Mouse (Mus musculus): ENCODE results near the gene Senp1. TPM values are rescaled to one million over a fixed set of nuclear protein-coding genes. Genes with fewer than 3 reads are reported as not detected.

Senp1 gene
- polyA plus RNA-seq, 1 experiment from 2014 or later = 24.9 TPM

DNA sequence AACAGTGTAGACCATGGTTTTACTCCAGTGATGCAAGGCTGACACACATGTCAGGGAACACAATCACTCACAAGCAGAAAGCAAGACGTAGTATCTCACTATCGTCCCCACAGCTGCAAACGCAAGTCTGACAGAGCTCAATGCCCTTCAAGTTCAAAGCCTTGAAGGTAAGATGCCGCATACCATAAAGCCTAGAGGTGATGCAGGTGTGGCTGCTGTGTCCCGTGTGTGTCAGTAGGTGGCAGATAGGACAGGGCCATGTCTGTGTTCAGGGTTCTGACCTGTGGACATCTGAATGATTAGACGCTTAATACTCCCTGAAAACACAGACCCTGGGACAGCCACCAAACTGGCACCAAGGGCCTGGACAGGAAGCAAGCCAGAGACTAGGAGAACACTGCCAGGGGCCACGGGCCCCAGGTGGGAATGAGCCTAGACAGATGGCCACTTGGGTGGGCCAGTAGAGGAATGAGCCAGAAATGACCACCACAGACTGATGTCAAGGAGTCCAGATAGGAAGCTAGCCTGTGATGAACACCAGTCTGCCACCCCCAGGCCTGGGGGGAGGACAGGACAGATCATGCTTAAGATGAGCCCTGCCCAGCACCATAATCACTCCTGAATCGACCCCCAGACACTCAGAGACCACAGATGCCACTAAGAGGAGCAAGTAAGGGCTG, 23.8 kb downstream of the Senp1 start:
- Histone ChIP-seq H3K9ac (ENCODE audit: low read length) (no peak overlapping the region), H3K4me1 (ENCODE audit: control insufficient read depth, insufficient read depth, low read length) (no peaks in the 10 kb centered on the region), H3K4me2 (ENCODE audit: low read depth, low read length) (no peak overlapping the region), H3K27me3 (ENCODE audit: control insufficient read depth, insufficient read depth, low read length) (no peaks in the 10 kb centered on the region), H3K27ac (ENCODE audit: low read length) (no peak overlapping the region), H3K36me3 (ENCODE audit: control insufficient read depth, insufficient read depth, low read length) (peaks cover 22% of the 10 kb centered on the region), H3K9me3 (replicated peaks; ENCODE audit: control insufficient read depth, low read length) (no peaks in the 10 kb centered on the region), H3K4me3 (replicated peaks; ENCODE audit: low read length) (no peak overlapping the region)
- 88% methylated on average over 8 of the region's 8 CpGs for WGBS
- ATAC-seq (ENCODE audit: insufficient read depth, low FRiP score) = no peak

DNA sequence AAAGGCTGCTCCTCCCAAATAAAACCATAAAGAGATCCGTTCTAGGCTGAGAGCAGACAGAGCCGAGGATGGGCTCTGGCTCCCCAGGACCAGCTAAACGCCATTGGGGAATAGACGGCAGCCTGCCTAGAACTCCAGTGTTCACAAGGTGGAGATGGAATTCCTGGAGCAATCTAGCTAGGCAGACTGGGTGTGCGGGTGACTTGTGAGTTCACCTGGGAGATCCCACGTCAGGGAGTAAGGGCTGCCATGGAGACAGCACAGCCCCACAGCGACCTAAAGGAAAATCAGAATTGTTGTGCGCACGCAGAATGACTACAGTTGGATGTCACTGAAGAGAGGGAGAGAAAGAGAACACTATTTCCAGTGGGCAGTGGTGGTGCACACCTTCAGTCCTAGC, 25.0 kb downstream of the Senp1 start:
- H3K36me3 ChIP-seq (ENCODE audit: control insufficient read depth, insufficient read depth, low read length) = peaks cover 24% of the 10 kb centered on the region
- 91% methylated on average over 9 of the region's 9 CpGs for WGBS
- no peak for ATAC-seq (ENCODE audit: insufficient read depth, low FRiP score)
- no peaks in the 10 kb centered on the region for H3K27me3 ChIP-seq (ENCODE audit: control insufficient read depth, insufficient read depth, low read length)
- no peak overlapping the region for H3K27ac ChIP-seq (ENCODE audit: low read length)
- no peaks in the 10 kb centered on the region for H3K9me3 ChIP-seq (replicated peaks; ENCODE audit: control insufficient read depth, low read length)
- no peaks in the 10 kb centered on the region for H3K4me1 ChIP-seq (ENCODE audit: control insufficient read depth, insufficient read depth, low read length)
- H3K4me2 ChIP-seq (ENCODE audit: low read depth, low read length) = no peak overlapping the region
- H3K9ac ChIP-seq (ENCODE audit: low read length) = no peak overlapping the region
- H3K4me3 ChIP-seq (replicated peaks; ENCODE audit: low read length) = no peak overlapping the region

DNA sequence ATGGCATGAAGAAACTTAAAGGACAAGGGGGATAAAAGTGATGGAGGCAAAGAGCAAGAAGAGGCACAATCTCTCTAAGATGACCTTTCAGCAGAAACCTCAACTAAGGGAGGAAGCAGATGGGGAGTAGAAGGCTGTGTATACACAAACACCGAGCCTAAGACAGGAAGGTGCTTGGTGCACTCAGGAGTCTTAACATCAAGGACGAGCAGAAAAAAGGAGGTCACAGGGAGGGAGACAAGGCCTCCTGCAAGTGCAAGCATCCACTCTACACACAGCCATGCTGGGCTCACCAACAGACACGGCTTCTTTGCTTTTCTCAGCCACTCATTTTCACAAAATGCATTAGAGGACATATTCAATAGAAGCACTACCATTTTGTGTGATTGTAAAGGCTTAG, 26.1 kb downstream of the Senp1 start:
- no peak for ATAC-seq (ENCODE audit: insufficient read depth, low FRiP score)
- Histone ChIP-seq H3K9me3 (replicated peaks; ENCODE audit: control insufficient read depth, low read length) (no peaks in the 10 kb centered on the region), H3K27me3 (ENCODE audit: control insufficient read depth, insufficient read depth, low read length) (no peaks in the 10 kb centered on the region), H3K4me1 (ENCODE audit: control insufficient read depth, insufficient read depth, low read length) (no peaks in the 10 kb centered on the region), H3K4me2 (ENCODE audit: low read depth, low read length) (no peak overlapping the region), H3K36me3 (ENCODE audit: control insufficient read depth, insufficient read depth, low read length) (peaks cover 24% of the 10 kb centered on the region), H3K4me3 (replicated peaks; ENCODE audit: low read length) (no peak overlapping the region), H3K9ac (ENCODE audit: low read length) (no peak overlapping the region), H3K27ac (ENCODE audit: low read length) (no peak overlapping the region)
- 62% methylated on average over 3 of the region's 3 CpGs for WGBS

DNA sequence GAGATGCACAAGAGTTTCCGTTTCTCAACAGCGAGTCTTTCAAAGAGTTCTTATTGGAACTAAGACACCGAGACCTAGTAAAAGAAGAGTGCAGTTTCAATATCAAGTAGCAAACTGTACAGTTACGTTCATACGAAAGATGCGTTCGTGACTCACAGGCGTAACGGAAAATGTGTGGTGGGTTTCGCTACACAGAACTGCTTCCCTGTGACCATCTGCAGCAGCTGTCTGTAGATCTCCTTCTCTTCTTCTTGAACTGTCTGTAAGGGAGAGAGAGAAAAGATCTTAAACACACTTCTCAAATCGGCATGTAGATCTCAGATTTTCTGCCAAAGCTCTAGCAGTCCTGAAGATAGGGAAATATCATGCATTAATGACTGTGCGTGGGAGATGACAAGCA, 26.9 kb downstream of the Senp1 start:
- no peaks in the 10 kb centered on the region for H3K4me1 ChIP-seq (ENCODE audit: control insufficient read depth, insufficient read depth, low read length)
- H3K9ac ChIP-seq (ENCODE audit: low read length) = no peak overlapping the region
- H3K4me3 ChIP-seq (replicated peaks; ENCODE audit: low read length) = no peak overlapping the region
- H3K4me2 ChIP-seq (ENCODE audit: low read depth, low read length) = no peak overlapping the region
- no peak for ATAC-seq (ENCODE audit: insufficient read depth, low FRiP score)
- no peaks in the 10 kb centered on the region for H3K27me3 ChIP-seq (ENCODE audit: control insufficient read depth, insufficient read depth, low read length)
- no peaks in the 10 kb centered on the region for H3K9me3 ChIP-seq (replicated peaks; ENCODE audit: control insufficient read depth, low read length)
- H3K36me3 ChIP-seq (ENCODE audit: control insufficient read depth, insufficient read depth, low read length) = peaks cover 24% of the 10 kb centered on the region
- no peak overlapping the region for H3K27ac ChIP-seq (ENCODE audit: low read length)
- WGBS = 93% methylated on average over 12 of the region's 12 CpGs

DNA sequence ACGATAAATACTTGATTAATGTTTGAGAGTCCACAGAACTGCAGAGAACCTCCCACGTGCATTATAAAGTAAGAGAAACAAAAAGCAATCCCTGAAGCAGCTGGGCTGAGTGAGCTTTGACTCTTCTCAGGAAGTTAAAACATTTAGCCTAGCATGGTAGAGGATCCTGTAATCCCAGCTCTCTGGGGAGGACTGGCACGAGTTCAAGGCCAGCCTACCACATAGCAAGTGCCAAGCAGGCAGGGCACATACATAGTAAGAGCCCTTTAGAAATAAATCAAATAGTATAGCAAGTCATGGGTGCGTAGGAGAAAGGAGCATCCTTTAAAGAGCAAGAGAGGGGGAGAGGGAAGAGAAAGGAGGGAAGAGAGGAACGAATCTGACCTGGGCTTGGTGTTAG, 27.7 kb downstream of the Senp1 start:
- WGBS = 90% methylated on average over 5 of the region's 5 CpGs
- Histone ChIP-seq H3K4me1 (ENCODE audit: control insufficient read depth, insufficient read depth, low read length) (no peaks in the 10 kb centered on the region), H3K4me2 (ENCODE audit: low read depth, low read length) (no peak overlapping the region), H3K27me3 (ENCODE audit: control insufficient read depth, insufficient read depth, low read length) (no peaks in the 10 kb centered on the region), H3K9me3 (replicated peaks; ENCODE audit: control insufficient read depth, low read length) (no peaks in the 10 kb centered on the region), H3K36me3 (ENCODE audit: control insufficient read depth, insufficient read depth, low read length) (peaks cover 23% of the 10 kb centered on the region), H3K9ac (ENCODE audit: low read length) (no peak overlapping the region), H3K4me3 (replicated peaks; ENCODE audit: low read length) (no peak overlapping the region), H3K27ac (ENCODE audit: low read length) (no peak overlapping the region)
- ATAC-seq (ENCODE audit: insufficient read depth, low FRiP score) = no peak

DNA sequence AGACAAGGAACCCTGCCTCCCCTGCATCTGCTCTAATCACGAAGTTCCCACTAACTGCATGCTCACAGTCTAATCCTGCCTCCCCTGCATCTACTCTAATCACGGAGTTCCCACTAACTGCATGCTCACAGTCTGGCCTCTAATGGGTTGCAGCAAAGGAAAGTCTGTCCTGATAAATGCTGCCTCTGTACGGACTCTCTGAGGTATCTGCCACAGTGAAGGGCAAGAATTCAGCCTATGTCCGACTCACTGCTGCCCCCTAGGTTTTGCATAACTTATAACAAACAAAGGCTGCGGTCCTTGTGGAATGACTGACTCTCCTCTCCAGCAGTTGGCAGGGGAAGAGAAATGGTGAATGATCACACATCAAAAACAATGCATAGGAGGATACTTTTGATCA, 38.3 kb downstream of the Senp1 start:
- Histone ChIP-seq H3K4me1 (ENCODE audit: control insufficient read depth, insufficient read depth, low read length) (no peaks in the 10 kb centered on the region), H3K4me3 (replicated peaks; ENCODE audit: low read length) (no peak overlapping the region), H3K9ac (ENCODE audit: low read length) (no peak overlapping the region), H3K27me3 (ENCODE audit: control insufficient read depth, insufficient read depth, low read length) (no peaks in the 10 kb centered on the region), H3K9me3 (replicated peaks; ENCODE audit: control insufficient read depth, low read length) (no peaks in the 10 kb centered on the region), H3K36me3 (ENCODE audit: control insufficient read depth, insufficient read depth, low read length) (peaks cover 9% of the 10 kb centered on the region; the same call in 1 of the 2 replicates), H3K4me2 (ENCODE audit: low read depth, low read length) (no peak overlapping the region), H3K27ac (ENCODE audit: low read length) (no peak overlapping the region)
- ATAC-seq (ENCODE audit: insufficient read depth, low FRiP score) = no peak
- 32% methylated on average over 5 of the region's 5 CpGs for WGBS

DNA sequence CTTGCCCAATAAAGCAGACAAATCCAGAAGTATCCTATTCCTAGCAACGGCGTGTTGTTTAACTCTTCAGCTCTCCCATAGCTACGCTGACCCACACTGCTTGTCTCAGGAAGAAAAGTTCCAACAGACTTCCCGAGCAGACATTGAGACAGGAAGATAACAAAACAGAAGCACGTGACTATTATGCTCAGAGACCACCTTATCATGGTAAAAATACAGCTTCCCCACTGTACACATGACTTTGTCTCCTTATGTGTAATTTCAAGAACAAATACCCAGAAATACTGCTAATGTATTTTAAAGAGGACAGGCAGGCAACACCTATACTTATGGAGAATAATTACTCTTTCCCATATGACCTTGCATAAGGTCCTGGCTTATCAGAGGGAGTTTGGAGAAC, 41.9 kb downstream of the Senp1 start:
- Histone ChIP-seq H3K4me2 (ENCODE audit: low read depth, low read length) (no peak overlapping the region), H3K27me3 (ENCODE audit: control insufficient read depth, insufficient read depth, low read length) (no peaks in the 10 kb centered on the region), H3K36me3 (ENCODE audit: control insufficient read depth, insufficient read depth, low read length) (peaks cover 4% of the 10 kb centered on the region; the same call in 1 of the 2 replicates), H3K4me1 (ENCODE audit: control insufficient read depth, insufficient read depth, low read length) (no peaks in the 10 kb centered on the region), H3K27ac (ENCODE audit: low read length) (no peak overlapping the region), H3K4me3 (replicated peaks; ENCODE audit: low read length) (no peak overlapping the region), H3K9me3 (replicated peaks; ENCODE audit: control insufficient read depth, low read length) (no peaks in the 10 kb centered on the region), H3K9ac (ENCODE audit: low read length) (no peak overlapping the region)
- 88% methylated on average over 5 of the region's 5 CpGs for WGBS
- no peak for ATAC-seq (ENCODE audit: insufficient read depth, low FRiP score)

DNA sequence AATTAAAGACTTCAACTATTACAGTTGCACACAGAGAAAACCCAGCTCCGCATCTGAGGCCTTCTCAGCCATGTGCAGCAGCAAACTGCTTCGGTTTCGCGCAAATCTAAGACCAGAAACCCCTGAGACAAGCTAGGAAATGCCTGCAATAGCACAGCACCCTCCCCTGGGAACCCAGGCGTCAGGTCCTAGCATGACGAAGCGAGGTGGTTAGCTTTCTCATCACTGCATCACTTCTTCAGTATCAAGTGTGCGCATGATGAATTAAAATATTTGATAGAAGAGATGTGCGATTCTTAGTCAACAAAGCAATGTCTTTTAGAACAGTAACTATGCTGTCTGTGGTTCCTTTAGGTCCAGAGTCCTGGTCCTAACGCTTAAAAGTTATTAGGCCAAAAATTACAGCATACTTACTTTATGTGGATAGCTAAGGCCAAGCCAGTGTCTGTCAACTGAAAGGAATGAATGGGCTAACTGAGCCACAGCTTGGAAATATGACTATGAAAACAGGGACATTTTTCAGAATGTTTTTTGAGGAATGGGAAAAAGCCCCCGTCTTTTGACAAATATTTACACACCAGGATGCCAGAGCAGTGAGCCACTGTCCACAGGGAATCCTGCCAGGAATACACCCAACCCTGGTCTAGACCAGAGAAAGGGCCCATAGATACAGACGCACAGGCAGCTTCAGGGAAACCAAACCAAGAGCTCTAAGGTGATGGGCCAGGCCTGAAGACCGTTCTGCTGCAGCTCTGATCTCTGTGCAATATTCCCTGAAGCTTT, 44.4 kb downstream of the Senp1 start:
- 87% methylated on average over 13 of the region's 13 CpGs for WGBS

DNA sequence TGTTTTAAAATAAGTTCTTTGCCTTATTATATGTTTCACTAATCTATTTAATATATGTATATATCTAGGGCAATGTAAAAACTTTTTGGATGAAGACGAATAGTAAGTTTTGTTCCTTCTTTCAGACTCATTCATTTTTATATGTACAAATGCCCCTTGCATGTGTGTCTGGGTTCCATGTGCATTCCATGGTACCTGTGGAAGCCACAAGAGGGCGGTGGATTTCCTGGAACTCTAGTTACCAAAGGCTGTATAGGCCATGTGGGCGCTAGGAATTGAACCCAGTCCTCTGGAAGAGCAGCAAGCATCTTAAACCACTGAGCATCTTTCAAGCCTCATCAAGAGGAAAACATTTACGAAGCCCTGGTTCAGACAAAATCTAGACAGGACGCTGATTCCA, 49.2 kb downstream of the Senp1 start:
- Histone ChIP-seq H3K27ac (ENCODE audit: low read length) (no peak overlapping the region), H3K4me2 (ENCODE audit: low read depth, low read length) (no peak overlapping the region), H3K9me3 (replicated peaks; ENCODE audit: control insufficient read depth, low read length) (no peaks in the 10 kb centered on the region), H3K27me3 (ENCODE audit: control insufficient read depth, insufficient read depth, low read length) (no peaks in the 10 kb centered on the region), H3K36me3 (ENCODE audit: control insufficient read depth, insufficient read depth, low read length) (peaks cover 27% of the 10 kb centered on the region), H3K4me1 (ENCODE audit: control insufficient read depth, insufficient read depth, low read length) (no peaks in the 10 kb centered on the region), H3K9ac (ENCODE audit: low read length) (no peak overlapping the region), H3K4me3 (replicated peaks; ENCODE audit: low read length) (no peak overlapping the region)
- WGBS = 93% methylated on average over 5 of the region's 5 CpGs
- ATAC-seq (ENCODE audit: insufficient read depth, low FRiP score) = no peak

More for the DNA sequence above, 44.4 kb downstream of the Senp1 start:
- ATAC-seq (ENCODE audit: insufficient read depth, low FRiP score) = no peak
- Histone ChIP-seq H3K36me3 (ENCODE audit: control insufficient read depth, insufficient read depth, low read length) (peaks cover 20% of the 10 kb centered on the region), H3K4me3 (replicated peaks; ENCODE audit: low read length) (no peak overlapping the region), H3K9ac (ENCODE audit: low read length) (no peak overlapping the region), H3K27ac (ENCODE audit: low read length) (no peak overlapping the region), H3K4me1 (ENCODE audit: control insufficient read depth, insufficient read depth, low read length) (no peaks in the 10 kb centered on the region), H3K4me2 (ENCODE audit: low read depth, low read length) (no peak overlapping the region), H3K9me3 (replicated peaks; ENCODE audit: control insufficient read depth, low read length) (no peaks in the 10 kb centered on the region), H3K27me3 (ENCODE audit: control insufficient read depth, insufficient read depth, low read length) (no peaks in the 10 kb centered on the region)
